Mouse (Mus musculus) liver, embryonic 14.5 days (tissue): ENCODE data around the gene Nodal.

Source experiments
- CTCF ChIP-seq: IDR thresholded peaks from 2 replicates; pipeline ENCODE4 v1.5.1; 2016; ENCODE audit warnings: antibody characterized with exemption, low read depth, control low read depth
- EP300 ChIP-seq: IDR thresholded peaks from 2 replicates; pipeline ENCODE4 v1.6.1; 2016; ENCODE audit warnings: antibody characterized with exemption, low read depth

DNA sequence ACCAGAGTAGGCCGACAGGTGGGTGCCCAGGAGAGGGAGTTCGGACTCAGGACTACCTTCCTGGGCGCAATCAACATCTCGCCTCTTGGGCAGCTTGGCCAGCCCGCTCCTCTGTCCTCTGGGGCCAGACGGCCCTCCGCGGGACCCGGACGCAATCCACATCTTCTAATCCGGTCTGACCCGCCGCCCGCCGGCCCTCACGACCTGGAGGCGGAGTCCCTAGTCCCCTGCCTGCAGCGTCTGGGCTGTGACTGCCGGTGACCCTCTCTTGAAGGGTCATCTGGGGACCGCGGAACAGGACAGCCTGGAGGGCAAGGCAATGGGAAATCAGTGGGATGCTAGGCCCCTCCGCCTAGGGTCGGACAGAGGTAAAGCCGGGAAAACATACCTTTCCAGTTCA is 1.4 kb downstream of the Nodal start:
- TF ChIP-seq CTCF (no peak), EP300 (no peak)
